Mouse (Mus musculus) gastrocnemius, adult 18-20 months (tissue): ENCODE measurements around the gene Sspn. TPM values are rescaled to one million over a fixed set of nuclear protein-coding genes. Genes with fewer than 3 reads are reported as not detected.

Experiments used
- DNase-seq: peaks from one replicate; pipeline ENCODE4 v3.0.0; 2021; ENCODE audit warnings: low spot score
- total RNA-seq, 2 experiments: library from RNA; stranded (reverse); gene quantifications; 2 replicates each; pipeline ENCODE4 v1.2.3; 2021

Gene Sspn
- total RNA-seq, 2 experiments from 2014 or later, result 39.5 to 43.1 TPM

GRCm38 (mm10) chr6:145934001-145934696 is 2.7 kb downstream of the Sspn start:
- peak; percentile 72 for DNase-seq

- peak; percentile 32 for DNase-seq
Measured at GRCm38 (mm10) chr6:145934697-145935240, 3.3 kb downstream of the Sspn start.

GRCm38 (mm10) chr6:145935912-145936311 is 4.5 kb downstream of the Sspn start:
- no peak for DNase-seq

GRCm38 (mm10) chr6:145936511-145936910 is 5.1 kb downstream of the Sspn start:
- DNase-seq, result no peak

GRCm38 (mm10) chr6:145940852-145941251 is 9.4 kb downstream of the Sspn start:
- DNase-seq, result no peak

GRCm38 (mm10) chr6:145942263-145942966 is 11.0 kb downstream of the Sspn start:
- DNase-seq, result no peak

GRCm38 (mm10) chr6:145943414-145943813 is 12.0 kb downstream of the Sspn start:
- no peak for DNase-seq

GRCm38 (mm10) chr6:145945700-145946344 is 14.4 kb downstream of the Sspn start:
- DNase-seq, result no peak

- no peak for DNase-seq
Measured at GRCm38 (mm10) chr6:145949049-145949448, 17.6 kb downstream of the Sspn start.

- DNase-seq, result peak; percentile 45
Measured at GRCm38 (mm10) chr6:145950626-145951025, 19.2 kb downstream of the Sspn start.

GRCm38 (mm10) chr6:145952594-145952993 is 21.2 kb downstream of the Sspn start:
- DNase-seq, result no peak

GRCm38 (mm10) chr6:145953121-145953896 is 21.9 kb downstream of the Sspn start:
- no peak for DNase-seq

- no peak for DNase-seq
Measured at GRCm38 (mm10) chr6:145957427-145957965, 26.1 kb downstream of the Sspn start.

GRCm38 (mm10) chr6:145958070-145958469 is 26.6 kb downstream of the Sspn start:
- peak; percentile 56 for DNase-seq

- no peak for DNase-seq
Measured at GRCm38 (mm10) chr6:145961047-145961446, 29.6 kb downstream of the Sspn start.

- no peak for DNase-seq
Measured at GRCm38 (mm10) chr6:145963966-145964365, 32.5 kb downstream of the Sspn start.

- DNase-seq, result no peak
Measured at GRCm38 (mm10) chr6:145967693-145968092, 36.3 kb downstream of the Sspn start.

- DNase-seq, result peak; percentile 72
Measured at GRCm38 (mm10) chr6:145968301-145968818, 36.9 kb downstream of the Sspn start.

GRCm38 (mm10) chr6:145968821-145969220 is 37.4 kb downstream of the Sspn start:
- DNase-seq, result peak; percentile 46

- DNase-seq, result no peak
Measured at GRCm38 (mm10) chr6:145969572-145969971, 38.1 kb downstream of the Sspn start.

GRCm38 (mm10) chr6:145972107-145972506 is 40.7 kb downstream of the Sspn start:
- DNase-seq, result no peak
